Mouse (Mus musculus) stomach, postnatal 0 days (tissue): ENCODE data around the gene Gtf3c1. TPM values are rescaled to one million over a fixed set of nuclear protein-coding genes. Genes with fewer than 3 reads are reported as not detected.

Experiments used
- ATAC-seq: fragments of 200-750 bp; cut with Nextera tagmentation; 2 replicates; pipeline ENCODE4 v1.8.0; 2017; ENCODE audit not compliant: low FRiP score, low TSS enrichment
- DNase-seq: peaks from one replicate; pipeline ENCODE4 v3.0.0-alpha.2; 2016; ENCODE audit warnings: low spot score
- H3K27ac ChIP-seq: fragments of 300-500 bp; sonication (generic); replicated peaks from 2 replicates; pipeline ENCODE4 v1.5.1; 2014; ENCODE audit warnings: mild to moderate bottlenecking, control low read depth
- H3K27me3 ChIP-seq: fragments of 300-500 bp; sonication (generic); 2 replicates; pipeline ENCODE4 v1.6.1; 2014; ENCODE audit warnings: low read length; ENCODE audit not compliant: control insufficient read depth, insufficient read depth
- H3K36me3 ChIP-seq: fragments of 300-500 bp; sonication (generic); 2 replicates; pipeline ENCODE4 v1.6.1; 2014; ENCODE audit warnings: low read length, mixed read lengths; ENCODE audit not compliant: control insufficient read depth, insufficient read depth
- H3K4me1 ChIP-seq: fragments of 300-500 bp; sonication (generic); replicated peaks from 2 replicates; pipeline ENCODE4 v1.6.1; 2014; ENCODE audit warnings: antibody characterized with exemption; ENCODE audit not compliant: control insufficient read depth, insufficient read depth
- H3K4me2 ChIP-seq: fragments of 300-500 bp; sonication (generic); replicated peaks from 2 replicates; pipeline ENCODE4 v1.6.1; 2014; ENCODE audit warnings: low read depth, mild to moderate bottlenecking, control low read depth, moderate library complexity
- H3K4me3 ChIP-seq: fragments of 300-500 bp; sonication (generic); 2 replicates; pipeline ENCODE4 v1.5.1; 2014; ENCODE audit warnings: low read depth, low read length, control low read depth
- H3K9ac ChIP-seq: fragments of 300-500 bp; sonication (generic); 2 replicates; pipeline ENCODE4 v1.6.1; 2014; ENCODE audit warnings: mild to moderate bottlenecking, low read length, control low read depth, mixed read lengths
- H3K9me3 ChIP-seq: fragments of 300-500 bp; sonication (generic); 2 replicates; pipeline ENCODE4 v1.6.1; 2016; ENCODE audit warnings: low read length; ENCODE audit not compliant: control insufficient read depth
- CTCF ChIP-seq: IDR thresholded peaks from 2 replicates; pipeline ENCODE4 v1.5.1; 2016; ENCODE audit warnings: antibody characterized with exemption, low read depth, mild to moderate bottlenecking, moderate library complexity
- EP300 ChIP-seq: optimal IDR thresholded peaks from 2 replicates; pipeline ENCODE3; 2016; ENCODE audit warnings: antibody characterized with exemption
- WGBS: fragments of 180-500 bp; shearing (Covaris S2); extraction: QIAGEN DNeasy Blood & Tissue Kit; methylation state at CpG from one replicate; pipeline ENCODE4 v1.1.7; 2014; 5-methylcytosine and 5-hydroxymethylcytosine counted together
- polyA plus RNA-seq: library from polyadenylated mRNA; unstranded; fragments of >200 nt; fragmentation: Nextera tagmentation; extraction: Ambion mirVana; gene quantifications from 2 replicates; pipeline ENCODE4 v1.2.1, GENCODE M21; 2015

Gtf3c1 gene
- polyA plus RNA-seq, 1 experiment from 2014 or later = 6.6 TPM

- no peaks in the 10 kb centered on the region for H3K27me3 ChIP-seq
- TF ChIP-seq EP300 = no peak
- H3K27ac ChIP-seq = no peak overlapping the region
- no peak overlapping the region for H3K4me2 ChIP-seq
- ATAC-seq (no peak), DNase-seq (no peak)
- H3K36me3 ChIP-seq = no peaks in the 10 kb centered on the region
- H3K9ac ChIP-seq = no peak overlapping the region
- no peak overlapping the region for H3K4me3 ChIP-seq
- no peaks in the 10 kb centered on the region for H3K9me3 ChIP-seq
- H3K4me1 ChIP-seq = no peaks in the 10 kb centered on the region
Measured at GRCm38 (mm10) chr7:125731679-125732078, 24.1 kb upstream of the Gtf3c1 start.

- DNase-seq (no peak), ATAC-seq (no peak)
Measured at GRCm38 (mm10) chr7:125723189-125723972, 15.8 kb upstream of the Gtf3c1 start.

GRCm38 (mm10) chr7:125722127-125722526 is 14.5 kb upstream of the Gtf3c1 start:
- Histone ChIP-seq H3K27me3 (no peaks in the 10 kb centered on the region), H3K36me3 (no peaks in the 10 kb centered on the region), H3K9ac (no peak overlapping the region), H3K4me3 (no peak overlapping the region), H3K4me1 (0 out of 2 replicates have a peak, but pooled peaks cover 1% of the 10 kb centered on the region), H3K9me3 (no peaks in the 10 kb centered on the region), H3K27ac (no peak overlapping the region), H3K4me2 (no peak overlapping the region)
- no peak for ATAC-seq
- DNase-seq = no peak
- TF ChIP-seq CTCF = peak; percentile 49
- no peak for TF ChIP-seq EP300

More at GRCm38 (mm10) chr7:125723189-125723972, 15.8 kb upstream of the Gtf3c1 start:
- H3K4me1 ChIP-seq = no peaks in the 10 kb centered on the region
- no peaks in the 10 kb centered on the region for H3K9me3 ChIP-seq
- H3K27me3 ChIP-seq = no peaks in the 10 kb centered on the region
- no peak overlapping the region for H3K27ac ChIP-seq
- H3K9ac ChIP-seq = no peak overlapping the region
- TF ChIP-seq EP300 (no peak), CTCF (no peak)
- H3K4me2 ChIP-seq = no peak overlapping the region
- WGBS = 57% methylated on average over 5 of the region's 5 CpGs
- H3K4me3 ChIP-seq = no peak overlapping the region
- H3K36me3 ChIP-seq = no peaks in the 10 kb centered on the region

DNA sequence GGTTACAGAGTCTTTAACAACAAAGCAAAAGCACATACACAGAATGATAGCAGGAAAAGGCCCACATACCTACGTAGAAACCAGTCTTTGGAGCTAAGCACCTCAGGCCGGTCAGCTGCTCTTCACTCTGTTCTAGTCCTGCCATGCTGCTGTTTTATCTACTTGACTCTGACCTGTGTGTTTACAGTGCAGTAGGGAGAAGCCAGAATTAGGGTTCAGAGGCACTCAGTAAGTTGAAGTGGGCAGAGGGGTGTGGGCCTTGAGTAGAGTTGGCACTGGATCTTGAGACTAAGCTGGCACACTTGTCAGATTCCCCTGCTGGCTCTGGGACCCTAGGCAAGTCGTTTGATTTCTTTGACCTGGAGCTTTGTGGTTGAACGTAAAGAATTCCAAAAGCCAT is 13.5 kb upstream of the Gtf3c1 start:
- no peak for ATAC-seq

DNA sequence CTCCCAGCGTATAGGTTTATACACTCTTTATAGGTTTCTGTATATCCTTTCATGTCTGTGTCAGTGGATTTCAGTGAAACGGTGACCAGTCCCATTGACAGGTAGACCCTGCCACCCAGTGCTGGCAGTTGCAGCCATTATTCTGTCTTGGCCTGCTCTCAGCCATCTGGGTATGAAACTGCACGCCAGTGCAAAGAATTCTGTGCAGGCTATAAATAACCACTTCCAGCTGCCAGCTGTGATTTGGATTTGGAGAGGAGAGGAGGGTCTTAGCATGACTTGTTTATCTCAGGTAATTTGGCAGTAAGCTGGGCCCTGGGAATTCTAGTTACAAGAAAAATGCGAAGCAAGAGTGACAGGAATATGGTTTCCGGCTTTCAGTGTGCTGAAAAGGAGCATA is 12.8 kb upstream of the Gtf3c1 start:
- Histone ChIP-seq H3K4me3 (no peak overlapping the region), H3K9me3 (no peaks in the 10 kb centered on the region), H3K27ac (no peak overlapping the region), H3K9ac (no peak overlapping the region), H3K4me1 (peaks cover 2% of the 10 kb centered on the region; the same call in 1 of the 2 replicates), H3K36me3 (no peaks in the 10 kb centered on the region), H3K27me3 (no peaks in the 10 kb centered on the region), H3K4me2 (no peak overlapping the region)
- 46% methylated on average over 5 of the region's 5 CpGs for WGBS
- no peak for DNase-seq
- TF ChIP-seq CTCF (no peak), EP300 (no peak)
- no peak for ATAC-seq

More for the DNA sequence above, 13.5 kb upstream of the Gtf3c1 start:
- TF ChIP-seq EP300 = no peak
- TF ChIP-seq CTCF = no peak
- Histone ChIP-seq H3K4me3 (no peak overlapping the region), H3K27me3 (no peaks in the 10 kb centered on the region), H3K36me3 (no peaks in the 10 kb centered on the region), H3K4me2 (no peak overlapping the region), H3K4me1 (peaks cover 2% of the 10 kb centered on the region; the same call in 1 of the 2 replicates), H3K27ac (no peak overlapping the region), H3K9ac (no peak overlapping the region), H3K9me3 (no peaks in the 10 kb centered on the region)
- no peak for DNase-seq
- WGBS = 79% methylated on average over 4 of the region's 4 CpGs

GRCm38 (mm10) chr7:125717612-125718011 is 10.0 kb upstream of the Gtf3c1 start:
- TF ChIP-seq CTCF (no peak), EP300 (no peak)
- Histone ChIP-seq H3K4me1 (peaks cover 2% of the 10 kb centered on the region; the same call in 1 of the 2 replicates), H3K27ac (no peak overlapping the region), H3K4me3 (no peak overlapping the region), H3K36me3 (no peaks in the 10 kb centered on the region), H3K9ac (no peak overlapping the region), H3K27me3 (no peaks in the 10 kb centered on the region), H3K4me2 (no peak overlapping the region), H3K9me3 (no peaks in the 10 kb centered on the region)
- ATAC-seq (no peak), DNase-seq (no peak)
